Mouse (Mus musculus): ENCODE data around the gene Srsf9.

Gene Srsf9

GRCm38 (mm10) chr5:115317645-115318328 is 9.2 kb upstream of the Srsf9 start:
- in situ Hi-C loops (cut with MboI; ENCODE audit: low pct_unique_long_range_greater_than_20kb in 1 of 2, low sequenced_read_pairs in 2 of 2, unreplicated experiment in 1 of 2), result no loop called here

GRCm38 (mm10) chr5:115319004-115319940 is 7.7 kb upstream of the Srsf9 start:
- in situ Hi-C loops (cut with MboI; ENCODE audit: low pct_unique_long_range_greater_than_20kb in 1 of 2, low sequenced_read_pairs in 2 of 2, unreplicated experiment in 1 of 2), result no loop called here

GRCm38 (mm10) chr5:115326256-115326831 is 633 bp upstream of the Srsf9 start:
- in situ Hi-C loops (cut with MboI; ENCODE audit: low pct_unique_long_range_greater_than_20kb in 1 of 2, low sequenced_read_pairs in 2 of 2, unreplicated experiment in 1 of 2), result no loop called here

GRCm38 (mm10) chr5:115327610-115328548 is 902 bp downstream of the Srsf9 start:
- in situ Hi-C loops (cut with MboI; ENCODE audit: low pct_unique_long_range_greater_than_20kb in 1 of 2, low sequenced_read_pairs in 2 of 2, unreplicated experiment in 1 of 2), result no loop called here

GRCm38 (mm10) chr5:115330955-115331354 is 4.0 kb downstream of the Srsf9 start:
- in situ Hi-C loops (cut with MboI; ENCODE audit: low pct_unique_long_range_greater_than_20kb in 1 of 2, low sequenced_read_pairs in 2 of 2, unreplicated experiment in 1 of 2), result no loop called here

GRCm38 (mm10) chr5:115333626-115334025 is 6.6 kb downstream of the Srsf9 start:
- in situ Hi-C loops (cut with MboI; ENCODE audit: low pct_unique_long_range_greater_than_20kb in 1 of 2, low sequenced_read_pairs in 2 of 2, unreplicated experiment in 1 of 2), result no loop called here

GRCm38 (mm10) chr5:115340007-115340406 is 13.0 kb downstream of the Srsf9 start:
- in situ Hi-C loops (cut with MboI; ENCODE audit: low pct_unique_long_range_greater_than_20kb in 1 of 2, low sequenced_read_pairs in 2 of 2, unreplicated experiment in 1 of 2), result no loop called here

GRCm38 (mm10) chr5:115340577-115341313 is 13.8 kb downstream of the Srsf9 start, which contains the start of the genes Gatc and Triap1:
TSS of gene Gatc (minus strand) at chr5:115341178.
TSS of gene Triap1 (plus strand) at chr5:115341225.
- in situ Hi-C loops (cut with MboI; ENCODE audit: low pct_unique_long_range_greater_than_20kb in 1 of 2, low sequenced_read_pairs in 2 of 2, unreplicated experiment in 1 of 2), result no loop called here

- in situ Hi-C loops (cut with MboI; ENCODE audit: low pct_unique_long_range_greater_than_20kb in 1 of 2, low sequenced_read_pairs in 2 of 2, unreplicated experiment in 1 of 2), result no loop called here
Measured at GRCm38 (mm10) chr5:115341314-115342165, 14.6 kb downstream of the Srsf9 start.

- in situ Hi-C loops (cut with MboI; ENCODE audit: low pct_unique_long_range_greater_than_20kb in 1 of 2, low sequenced_read_pairs in 2 of 2, unreplicated experiment in 1 of 2), result loop anchor here in 1 of 2 experiments (5.0 kb wide), 1 partner anchor 115 kb away; no protein-coding TSS in a partner anchor
Measured at GRCm38 (mm10) chr5:115347564-115347963, 20.6 kb downstream of the Srsf9 start.

- in situ Hi-C loops (cut with MboI; ENCODE audit: low pct_unique_long_range_greater_than_20kb in 1 of 2, low sequenced_read_pairs in 2 of 2, unreplicated experiment in 1 of 2), result loop anchor here in 1 of 2 experiments (5.0 kb wide), 1 partner anchor 114 kb away; no protein-coding TSS in a partner anchor
Measured at GRCm38 (mm10) chr5:115348546-115349224, 21.7 kb downstream of the Srsf9 start, which contains the start of gene Cox6a1. TSS of gene Cox6a1 (minus strand) at chr5:115348981.

GRCm38 (mm10) chr5:115349225-115349555 is 22.2 kb downstream of the Srsf9 start:
- in situ Hi-C loops (cut with MboI; ENCODE audit: low pct_unique_long_range_greater_than_20kb in 1 of 2, low sequenced_read_pairs in 2 of 2, unreplicated experiment in 1 of 2), result loop anchor here in 1 of 2 experiments (5.0 kb wide), 1 partner anchor 113 kb away; no protein-coding TSS in a partner anchor

GRCm38 (mm10) chr5:115351348-115351747 is 24.4 kb downstream of the Srsf9 start:
- in situ Hi-C loops (cut with MboI; ENCODE audit: low pct_unique_long_range_greater_than_20kb in 1 of 2, low sequenced_read_pairs in 2 of 2, unreplicated experiment in 1 of 2), result no loop called here

GRCm38 (mm10) chr5:115355070-115355469 is 28.1 kb downstream of the Srsf9 start:
- in situ Hi-C loops (cut with MboI; ENCODE audit: low pct_unique_long_range_greater_than_20kb in 1 of 2, low sequenced_read_pairs in 2 of 2, unreplicated experiment in 1 of 2), result loop anchor here in 1 of 2 experiments (5.0 kb wide), 1 partner anchor 102 kb away; no protein-coding TSS in a partner anchor

- in situ Hi-C loops (cut with MboI; ENCODE audit: low pct_unique_long_range_greater_than_20kb in 1 of 2, low sequenced_read_pairs in 2 of 2, unreplicated experiment in 1 of 2), result loop anchor here in 1 of 2 experiments (5.0 kb wide), 1 partner anchor 98 kb away; no protein-coding TSS in a partner anchor
Measured at GRCm38 (mm10) chr5:115358872-115359271, 31.9 kb downstream of the Srsf9 start.

- in situ Hi-C loops (cut with MboI; ENCODE audit: low pct_unique_long_range_greater_than_20kb in 1 of 2, low sequenced_read_pairs in 2 of 2, unreplicated experiment in 1 of 2), result loop anchor here in 1 of 2 experiments (5.0 kb wide), 1 partner anchor 98 kb away; no protein-coding TSS in a partner anchor
Measured at GRCm38 (mm10) chr5:115359438-115359837, 32.5 kb downstream of the Srsf9 start.
